Mouse (Mus musculus) right cerebral cortex, postnatal 10 days (tissue): ENCODE measurements at regions not wholly inside any gene's neighbourhood (a gene's known extent, or its start where the extent isn't known, plus 50 kb on each side); places are given as distances from the start of the nearest gene placed in this dataset.

ENCODE experiments used
- DNase-seq, 2 experiments: peaks; one replicate each; pipeline ENCODE4 v3.0.0; 2021; ENCODE audit warnings: low spot score in 2 of 2

DNA sequence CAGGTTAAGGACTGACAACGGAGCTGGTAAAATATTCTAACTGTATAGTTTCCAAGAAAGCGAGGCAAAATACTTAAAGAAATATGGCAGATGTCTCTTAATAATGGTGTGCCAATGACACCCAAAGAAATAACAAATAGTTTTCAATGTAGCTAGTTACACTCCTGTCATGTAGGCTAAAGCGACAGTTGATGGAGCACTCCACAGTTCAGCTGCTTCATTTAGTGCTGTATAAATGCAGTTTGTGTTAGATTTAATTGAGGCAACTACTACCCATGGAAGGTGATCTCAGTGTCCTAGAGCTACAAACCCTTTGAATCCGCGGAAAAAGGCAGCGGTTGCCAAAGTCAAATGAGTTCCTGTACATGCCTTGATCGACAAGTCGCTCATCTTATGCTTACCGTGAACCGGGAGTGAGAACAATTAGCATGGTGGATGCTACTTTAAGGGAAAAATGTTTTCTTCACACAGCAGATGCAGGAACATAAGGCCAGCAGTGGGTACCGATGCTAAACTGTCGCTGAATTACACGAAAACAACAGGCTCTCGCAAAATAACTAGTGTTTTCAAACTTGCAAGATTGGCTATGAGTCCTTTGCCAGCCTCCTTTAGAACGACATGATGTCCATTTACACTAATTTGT is 961.4 kb downstream of the Mat2b start:
- peak; percentile 24 to 28 for DNase-seq

DNA sequence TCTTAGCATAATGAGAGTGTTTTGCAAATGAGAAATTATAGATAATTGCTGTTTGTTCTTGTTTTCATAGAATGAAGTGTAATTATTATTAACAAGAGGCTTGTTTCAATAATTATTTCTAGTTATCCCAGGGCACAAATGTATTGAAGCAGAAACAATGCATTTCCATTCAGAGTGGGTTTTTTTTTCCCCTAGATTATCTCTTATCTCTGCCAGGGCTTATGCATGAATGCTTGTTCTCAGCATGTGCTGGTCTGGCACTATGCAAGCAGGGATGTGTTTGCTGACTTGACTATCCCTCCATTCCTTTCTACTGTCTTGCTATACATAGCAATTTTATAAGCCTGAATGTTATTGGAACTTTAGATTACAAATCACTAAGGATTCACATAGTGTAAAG is 971.4 kb downstream of the Mat2b start:
- no peak for DNase-seq

DNA sequence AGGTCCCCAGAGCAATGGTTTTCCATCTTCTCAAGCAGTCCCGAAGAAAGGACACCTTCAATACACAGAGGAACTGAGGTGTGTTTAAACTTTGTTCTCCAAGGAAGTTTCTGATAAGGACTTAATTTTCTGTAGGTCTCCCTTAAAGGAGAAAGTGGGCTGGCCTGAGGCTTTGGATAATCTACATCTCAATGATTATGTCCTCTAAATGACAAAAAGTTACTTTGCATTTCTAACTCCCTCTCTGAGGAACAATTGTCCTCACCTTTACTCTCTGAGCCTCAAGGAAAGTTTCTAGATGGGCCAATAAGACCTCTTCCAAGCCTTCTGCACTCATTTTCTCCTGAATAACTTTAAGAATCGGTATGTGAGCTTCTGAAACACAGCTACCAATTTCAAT is 1016.5 kb downstream of the Mat2b start:
- no peak for DNase-seq

DNA sequence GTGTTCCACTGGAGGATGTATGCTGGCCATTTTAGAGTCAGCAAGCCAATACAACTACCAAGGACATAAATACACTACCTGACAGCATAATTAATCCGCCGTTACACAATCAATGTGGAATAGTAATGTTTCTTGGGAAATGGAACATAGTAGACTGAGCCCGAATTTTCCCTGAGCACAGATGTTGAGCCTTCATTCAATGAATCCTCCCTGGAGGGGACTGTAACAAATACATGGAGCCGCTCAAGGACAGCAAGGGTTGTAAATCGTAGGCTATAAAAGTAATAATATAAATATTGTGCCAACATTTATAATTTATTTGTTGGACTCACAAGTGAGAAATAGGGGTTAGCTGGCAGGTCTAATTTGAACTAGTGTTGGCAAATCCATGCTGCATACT is 1041.4 kb downstream of the Mat2b start:
- no peak for DNase-seq

DNA sequence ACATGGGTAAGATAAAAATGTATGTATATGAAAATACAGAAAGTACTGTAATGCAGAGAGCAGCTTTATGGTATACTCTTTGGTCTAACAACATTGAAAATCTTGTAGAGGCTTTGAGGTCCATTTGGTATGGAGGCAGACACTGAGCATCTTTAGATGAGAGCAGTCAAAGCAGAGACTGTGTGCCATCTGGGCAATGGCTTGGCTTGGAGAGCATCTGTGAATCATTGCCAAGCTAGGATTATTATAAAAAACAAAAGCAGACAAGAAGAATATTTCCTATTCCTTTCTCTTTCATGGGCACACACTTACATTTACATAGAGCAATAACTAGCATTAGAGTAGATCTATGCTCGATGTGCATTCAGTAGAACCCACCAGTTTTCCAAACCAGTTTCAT is 1075.6 kb downstream of the Mat2b start:
- no peak for DNase-seq

DNA sequence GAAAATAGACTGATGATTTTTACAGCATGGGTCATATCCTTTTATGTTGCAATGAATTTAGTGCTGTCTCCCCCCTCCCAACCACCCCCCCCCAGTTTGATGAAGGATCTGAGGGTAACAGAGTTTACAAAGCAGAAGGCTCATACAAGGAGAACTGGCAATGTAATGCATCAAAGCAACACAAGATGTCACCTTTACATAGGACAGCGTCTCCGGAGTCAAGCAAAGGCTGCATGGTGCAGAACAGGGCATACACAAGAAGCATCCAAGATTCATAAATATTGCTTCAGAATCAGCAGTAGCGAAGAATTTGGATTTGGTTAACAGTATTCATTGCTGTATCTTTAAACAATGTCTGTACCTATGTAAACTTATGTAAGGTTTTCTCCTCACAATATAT is 1079.2 kb downstream of the Mat2b start:
- peak; percentile 26 to 33 for DNase-seq

DNA sequence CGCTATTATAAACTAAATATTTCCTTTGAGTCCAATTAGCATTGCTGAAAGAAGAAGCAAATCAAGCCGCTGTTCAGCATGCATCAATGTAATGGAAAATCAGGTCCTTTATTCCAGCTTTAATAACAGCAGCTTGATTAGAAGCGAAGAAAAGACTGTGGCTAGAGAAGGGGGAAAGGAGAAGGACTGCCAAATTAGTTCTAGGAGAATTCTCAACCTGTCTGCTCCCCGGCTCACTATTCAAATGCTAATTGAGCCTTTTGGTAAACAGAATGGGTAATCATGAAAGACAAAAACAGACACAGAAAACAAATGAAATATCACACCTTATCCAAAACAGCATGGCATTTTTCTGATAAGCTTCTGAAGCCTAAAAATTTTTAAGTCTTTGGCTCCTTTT is 1098.5 kb downstream of the Mat2b start:
- no peak for DNase-seq

DNA sequence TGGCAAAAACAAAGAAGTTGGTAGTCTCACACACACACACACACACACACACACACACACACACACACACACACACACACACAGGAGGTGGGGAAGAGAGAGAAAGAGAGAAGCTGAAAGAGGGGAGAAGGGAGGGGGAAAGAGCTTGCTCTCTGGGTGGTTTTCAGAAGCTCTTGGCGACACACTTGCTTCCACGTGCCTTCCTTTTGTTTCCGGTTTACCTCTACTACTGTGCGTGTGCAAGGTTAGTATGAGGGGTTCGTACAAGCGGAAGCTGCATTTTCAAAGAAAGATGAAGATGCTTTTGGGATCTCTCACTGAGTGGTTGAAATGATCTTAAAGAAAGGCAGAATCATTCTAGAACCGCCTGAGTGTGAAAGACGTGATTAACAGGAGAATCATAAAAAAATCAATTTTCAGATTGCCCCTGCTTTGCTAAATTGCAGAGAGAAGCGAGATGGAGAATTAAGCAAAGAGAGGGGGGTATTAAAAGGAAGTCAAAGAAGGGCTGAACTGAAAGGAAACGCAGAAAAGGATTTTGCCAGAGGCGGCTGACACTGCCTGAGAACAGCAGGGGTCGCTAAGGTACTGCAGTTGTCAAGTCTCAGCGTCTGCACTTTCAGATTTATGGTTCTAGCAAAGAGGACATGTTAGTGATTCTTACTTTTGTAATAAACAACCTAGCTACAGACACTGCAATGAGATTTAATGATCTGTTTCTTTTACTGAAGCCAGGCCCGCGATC is 1106.2 kb downstream of the Mat2b start:
- DNase-seq: peak; percentile 81 to 88

DNA sequence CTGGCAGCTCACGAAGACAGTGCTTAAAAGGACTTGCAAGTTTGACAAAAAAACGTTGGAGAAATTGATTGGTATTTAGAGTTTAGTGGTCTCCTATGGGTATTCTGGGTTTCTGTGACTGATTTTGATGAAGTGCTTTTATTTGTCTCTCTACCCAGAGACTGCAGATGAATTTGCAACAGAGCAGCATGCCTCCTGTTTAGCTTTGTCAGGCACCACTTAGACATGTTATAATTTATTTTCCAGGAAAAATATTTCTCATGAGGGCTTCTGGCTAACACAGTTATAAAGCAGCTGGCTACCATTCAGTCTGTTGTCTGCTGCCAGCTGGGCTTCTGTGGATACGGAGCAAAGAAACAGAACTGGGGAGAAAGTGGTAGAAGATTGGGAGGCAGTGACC is 1136.7 kb downstream of the Mat2b start:
- DNase-seq: peak; percentile 18 to 20

DNA sequence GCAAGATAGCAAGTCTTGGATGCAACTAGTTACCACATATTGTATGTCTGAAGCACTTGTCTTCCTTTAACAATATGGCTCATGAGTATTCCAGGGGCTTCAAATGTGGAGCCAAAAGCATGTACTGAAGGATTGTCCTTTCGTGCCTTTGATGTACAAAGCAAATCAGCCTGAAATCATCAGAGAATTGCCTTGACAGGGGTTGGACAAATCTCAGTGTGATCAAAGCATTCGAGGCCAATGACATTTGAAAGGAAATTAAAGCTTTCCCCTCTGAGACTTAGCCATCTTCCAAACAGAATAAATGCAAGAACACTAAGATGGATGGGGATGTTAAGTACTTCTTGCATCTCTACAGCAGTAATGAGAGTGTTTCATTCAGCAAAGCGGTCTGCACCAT is 1144.9 kb downstream of the Mat2b start:
- DNase-seq: no peak

DNA sequence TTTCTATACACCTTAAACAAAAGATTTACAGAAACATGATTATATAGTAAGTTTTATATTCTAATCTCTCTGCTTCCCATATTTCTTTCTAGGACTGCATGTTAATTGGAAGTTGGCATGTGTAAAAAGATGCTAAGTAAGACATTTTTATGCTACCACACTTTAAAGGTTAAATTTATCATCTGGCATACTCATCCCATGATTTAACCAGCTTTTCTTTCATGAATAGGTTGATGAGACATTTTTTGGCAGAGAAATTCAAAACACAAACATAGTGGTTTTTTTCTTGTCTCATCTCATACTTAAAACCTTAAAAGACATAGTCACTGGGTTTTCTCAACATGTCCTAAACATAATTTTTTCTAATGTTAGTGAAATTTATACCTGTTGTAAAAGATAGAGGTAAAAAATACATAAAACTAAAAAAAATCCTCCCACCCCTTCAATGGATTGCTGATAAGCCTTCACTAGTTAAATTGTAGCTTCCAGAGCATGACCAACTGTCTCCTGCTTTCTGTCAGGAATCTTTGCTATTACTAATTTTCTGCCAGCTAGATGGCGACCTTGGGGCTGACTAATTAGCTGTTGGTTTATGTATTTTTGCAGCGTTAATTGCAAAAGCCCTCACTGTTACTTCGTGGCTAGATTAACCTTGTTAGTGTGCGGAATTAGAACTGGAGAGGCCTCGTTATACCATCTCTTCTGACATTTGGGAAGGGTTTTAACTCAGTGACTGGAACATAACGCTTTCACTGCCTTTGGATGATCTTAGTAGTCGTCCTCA is 1169.9 kb downstream of the Mat2b start:
- no peak for DNase-seq

DNA sequence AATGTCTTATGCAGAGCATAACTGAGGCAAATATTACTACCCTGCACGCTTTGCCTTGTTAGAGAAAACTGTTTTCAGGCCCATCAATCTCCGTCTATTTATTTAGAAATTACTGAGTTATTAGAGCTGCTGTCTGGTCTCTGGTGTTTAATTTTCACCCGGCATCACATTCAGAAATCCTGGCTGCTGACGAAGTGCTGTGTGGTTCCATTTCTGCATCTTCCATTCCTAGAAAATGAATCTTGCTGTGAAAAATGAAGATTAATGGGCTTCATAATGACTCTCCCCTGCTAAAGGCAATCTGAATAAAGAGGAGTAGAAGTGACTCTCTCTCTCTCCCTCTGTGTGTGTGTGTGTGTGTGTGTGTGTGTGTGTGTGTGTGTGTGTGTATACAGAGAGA is 1199.8 kb downstream of the Mat2b start:
- no peak for DNase-seq

DNA sequence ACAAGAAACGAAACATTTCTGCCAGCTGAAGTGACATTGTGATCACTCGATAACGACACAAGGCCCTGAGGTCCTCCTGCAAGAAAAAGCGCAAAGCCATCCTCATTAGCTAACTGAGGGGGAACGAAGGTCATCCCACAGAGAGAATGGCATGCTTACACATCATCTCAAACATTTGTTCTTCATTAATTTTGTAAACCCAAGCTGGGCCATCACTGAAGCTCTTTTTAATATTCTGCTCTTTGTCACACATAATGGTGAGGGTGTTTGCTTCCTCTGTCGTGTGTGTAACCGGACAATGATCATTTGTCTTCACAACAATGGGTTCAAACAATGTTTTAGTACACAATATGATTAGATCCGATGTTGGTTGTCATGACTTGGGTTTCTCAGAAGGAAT is 1217.9 kb downstream of the Mat2b start:
- no peak for DNase-seq

DNA sequence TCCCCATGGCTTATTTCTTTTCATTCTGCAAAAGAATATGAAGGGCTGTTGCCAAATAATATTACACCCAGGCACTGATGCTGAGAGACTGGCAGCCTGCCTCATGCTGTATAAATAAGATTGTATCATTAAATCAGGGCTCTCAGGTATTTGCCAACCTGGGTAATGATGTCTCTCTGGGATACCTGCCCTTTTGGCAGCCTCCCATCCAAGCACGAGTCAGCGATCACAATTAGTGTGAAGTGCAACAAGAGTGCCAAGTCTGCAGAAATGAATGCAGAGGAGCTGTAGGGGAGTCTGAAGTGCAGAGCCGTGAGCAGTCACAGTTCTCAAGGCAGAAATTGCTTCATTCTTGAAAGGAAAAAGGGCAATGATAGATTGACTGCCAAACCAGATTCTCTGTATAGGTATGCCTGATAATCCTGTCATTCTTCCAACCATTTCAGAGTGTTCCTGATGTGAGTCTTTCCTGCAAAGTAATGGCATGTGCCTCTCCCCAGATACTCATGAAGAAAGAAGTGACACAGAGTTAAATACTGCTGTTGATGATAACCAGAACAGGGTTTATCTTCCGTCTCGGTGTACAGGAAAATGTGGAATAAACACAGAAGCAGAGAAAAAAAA is 1241.6 kb downstream of the Mat2b start:
- no peak for DNase-seq

DNA sequence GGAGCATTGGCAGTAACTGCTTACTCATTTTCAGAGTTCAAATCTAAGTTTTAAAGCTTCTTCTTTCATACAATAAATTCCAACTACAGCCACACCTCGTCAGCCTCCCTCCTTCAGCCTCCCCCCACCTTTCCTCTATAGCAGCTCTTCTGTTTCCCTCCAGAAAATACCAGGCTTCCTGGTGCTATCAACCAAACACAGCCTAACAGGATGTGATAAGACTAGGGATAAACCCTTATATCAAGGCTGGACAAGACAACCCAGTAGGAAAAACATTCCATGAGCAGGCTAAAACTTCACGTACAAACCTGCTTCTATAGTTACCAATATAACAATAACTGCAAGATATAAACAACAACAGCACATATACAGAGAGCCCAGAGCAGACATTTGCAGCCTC is 1248.6 kb downstream of the Mat2b start:
- no peak for DNase-seq

DNA sequence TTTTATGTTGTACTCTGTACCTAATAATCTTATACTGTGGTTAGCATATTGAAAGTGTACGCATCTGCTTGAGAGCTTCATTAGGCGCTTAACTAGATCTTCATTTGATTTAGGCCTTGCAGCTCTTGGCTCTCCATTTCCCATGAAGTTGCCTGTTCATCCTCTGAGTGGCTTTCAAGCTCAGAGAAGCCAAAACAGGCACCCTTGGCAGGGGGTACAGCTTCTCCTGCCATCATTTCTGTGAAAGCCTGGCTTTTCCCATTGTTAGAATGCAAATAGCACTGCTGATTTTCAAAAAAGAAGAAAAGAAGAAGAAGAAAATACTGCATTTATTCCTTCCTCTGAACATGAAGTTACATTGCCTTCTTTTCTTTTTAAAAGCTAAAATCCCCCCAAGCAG is 1283.3 kb downstream of the Mat2b start:
- peak; percentile 25 to 28 for DNase-seq

DNA sequence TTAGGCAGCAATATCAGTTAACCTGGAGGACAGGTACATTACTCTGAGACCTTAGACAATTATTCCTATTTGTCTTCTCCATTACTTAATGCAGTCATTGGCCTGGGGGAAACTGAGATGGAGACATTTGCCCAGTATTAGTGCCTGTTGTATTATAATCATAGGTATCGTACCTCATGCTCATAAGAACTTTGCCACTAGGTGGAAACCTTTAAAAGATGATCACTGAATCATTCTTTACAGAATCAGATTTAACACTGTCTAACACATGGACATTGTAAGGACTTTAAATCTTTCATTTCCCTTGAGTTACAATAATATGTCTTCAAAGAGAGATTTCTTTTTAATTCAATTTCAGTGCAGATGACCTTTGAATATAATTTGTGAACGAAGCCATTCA is 1283.8 kb downstream of the Mat2b start:
- DNase-seq: no peak

DNA sequence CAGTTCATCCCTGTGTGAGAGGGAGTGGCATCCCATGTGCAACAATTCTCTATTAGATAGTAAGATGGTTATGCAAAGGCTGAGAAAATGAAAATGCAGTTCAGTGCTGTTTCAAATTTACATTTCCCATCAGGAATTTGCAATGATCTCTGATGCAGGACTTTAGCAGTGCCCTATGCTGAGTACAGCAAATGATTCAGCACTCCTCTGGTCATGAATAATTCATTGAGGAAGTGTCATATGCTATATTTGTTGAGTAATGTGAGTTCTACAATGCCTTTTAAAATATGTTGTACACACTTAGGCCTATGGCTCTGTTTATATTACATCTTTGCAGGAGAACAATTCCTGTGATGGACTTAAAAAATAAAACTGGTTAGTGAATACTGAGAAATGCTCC is 1330.2 kb downstream of the Mat2b start:
- no peak for DNase-seq

DNA sequence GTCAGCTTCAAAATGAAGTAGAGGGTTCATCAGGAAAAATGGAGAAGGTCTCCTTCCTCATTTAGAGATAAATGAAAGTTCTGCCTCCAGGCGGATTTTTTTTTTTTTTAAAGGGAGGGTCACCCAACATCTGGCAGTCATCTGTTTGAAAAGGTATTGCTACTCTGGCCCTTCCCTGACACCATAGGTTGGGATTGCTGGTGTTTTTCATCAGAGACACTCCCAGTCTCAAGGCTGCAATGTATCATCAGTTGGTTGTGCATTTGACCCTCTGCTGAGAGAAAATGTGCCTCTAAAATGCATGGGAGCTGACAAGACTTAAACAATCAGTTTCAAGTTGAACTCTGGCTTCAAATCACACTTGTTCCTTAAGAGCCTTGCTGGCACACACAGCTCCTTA is 1344.4 kb downstream of the Mat2b start:
- DNase-seq: no peak
